Mouse (Mus musculus) mesoderm, embryonic 11.5 days (tissue): ENCODE results near the gene Slc44a3.

Source experiments
- DNase-seq: peaks from one replicate; pipeline ENCODE4 v3.0.0-alpha.2; 2012; ENCODE audit warnings: low read depth, low spot score

Gene Slc44a3

GRCm38 (mm10) chr3:121500734-121501133 is 31.5 kb downstream of the Slc44a3 start:
- DNase-seq, result no peak

- DNase-seq, result peak; percentile 58
Measured at GRCm38 (mm10) chr3:121500225-121500624, 32.0 kb downstream of the Slc44a3 start.

- no peak for DNase-seq
Measured at GRCm38 (mm10) chr3:121493997-121494421, 38.2 kb downstream of the Slc44a3 start.

GRCm38 (mm10) chr3:121492026-121492425 is 40.2 kb downstream of the Slc44a3 start:
- DNase-seq, result peak; percentile 51

- no peak for DNase-seq
Measured at GRCm38 (mm10) chr3:121490941-121491340, 41.3 kb downstream of the Slc44a3 start.

GRCm38 (mm10) chr3:121489462-121490118 is 42.6 kb downstream of the Slc44a3 start:
- DNase-seq, result no peak

- DNase-seq, result no peak
Measured at GRCm38 (mm10) chr3:121485201-121485600, 47.0 kb downstream of the Slc44a3 start.

- DNase-seq, result peak; percentile 63
Measured at GRCm38 (mm10) chr3:121483266-121484161, 48.7 kb downstream of the Slc44a3 start.

- peak; percentile 52 for DNase-seq
Measured at GRCm38 (mm10) chr3:121481564-121481963, 50.6 kb downstream of the Slc44a3 start.

- no peak for DNase-seq
Measured at GRCm38 (mm10) chr3:121480961-121481436, 51.2 kb downstream of the Slc44a3 start.

- DNase-seq, result no peak
Measured at GRCm38 (mm10) chr3:121480030-121480960, 51.9 kb downstream of the Slc44a3 start.

- no peak for DNase-seq
Measured at GRCm38 (mm10) chr3:121474738-121475137, 57.5 kb downstream of the Slc44a3 start.

GRCm38 (mm10) chr3:121471703-121472102 is 60.5 kb downstream of the Slc44a3 start:
- DNase-seq, result no peak

GRCm38 (mm10) chr3:121469185-121469975 is 62.8 kb downstream of the Slc44a3 start:
- DNase-seq, result peak; percentile 71

GRCm38 (mm10) chr3:121468136-121468535 is 64.1 kb downstream of the Slc44a3 start:
- no peak for DNase-seq

- no peak for DNase-seq
Measured at GRCm38 (mm10) chr3:121467094-121467552, 65.1 kb downstream of the Slc44a3 start.

- DNase-seq, result no peak
Measured at GRCm38 (mm10) chr3:121465795-121466194, 66.4 kb downstream of the Slc44a3 start.

GRCm38 (mm10) chr3:121464733-121465305 is 67.4 kb downstream of the Slc44a3 start:
- DNase-seq, result no peak

- no peak for DNase-seq
Measured at GRCm38 (mm10) chr3:121462782-121463181, 69.4 kb downstream of the Slc44a3 start.

- DNase-seq, result no peak
Measured at GRCm38 (mm10) chr3:121461477-121461876, 70.7 kb downstream of the Slc44a3 start.
